Mouse (Mus musculus): Measurements from ENCODE around the gene Syt16.

Syt16 gene

GRCm38 (mm10) chr12:74232845-74233244 is 235.4 kb downstream of the Syt16 start:
- no peak for DNase-seq

- no peak for DNase-seq
These were observed 238.7 kb downstream of the Syt16 start for GRCm38 (mm10) chr12:74236191-74236590.

GRCm38 (mm10) chr12:74238056-74238455 is 240.6 kb downstream of the Syt16 start:
- no peak for DNase-seq

- no peak for DNase-seq
These were observed 241.3 kb downstream of the Syt16 start for GRCm38 (mm10) chr12:74238806-74239205.

GRCm38 (mm10) chr12:74264846-74265245 is 267.4 kb downstream of the Syt16 start:
- no peak for DNase-seq

- no peak for DNase-seq
These were observed 269.6 kb downstream of the Syt16 start for GRCm38 (mm10) chr12:74267049-74267448.

- DNase-seq: no peak
These were observed 271.3 kb downstream of the Syt16 start for GRCm38 (mm10) chr12:74268644-74269285.

- no peak for DNase-seq
These were observed 275.1 kb downstream of the Syt16 start for GRCm38 (mm10) chr12:74272545-74272944.

- DNase-seq: no peak
These were observed 279.8 kb downstream of the Syt16 start for GRCm38 (mm10) chr12:74277265-74277664.

- DNase-seq: no peak
These were observed 283.9 kb downstream of the Syt16 start for GRCm38 (mm10) chr12:74281403-74281802.

- no peak for DNase-seq
These were observed 285.4 kb downstream of the Syt16 start for GRCm38 (mm10) chr12:74282846-74283245.

GRCm38 (mm10) chr12:74284020-74284684 is 286.7 kb downstream of the Syt16 start:
- DNase-seq: peak; percentile 6

GRCm38 (mm10) chr12:74284685-74285054 is 287.2 kb downstream of the Syt16 start:
- DNase-seq: no peak

- DNase-seq: no peak
These were observed 293.5 kb downstream of the Syt16 start for GRCm38 (mm10) chr12:74290983-74291382.

GRCm38 (mm10) chr12:74293624-74294023 is 296.2 kb downstream of the Syt16 start:
- DNase-seq: no peak

GRCm38 (mm10) chr12:74296374-74296773 is 298.9 kb downstream of the Syt16 start:
- DNase-seq: no peak

GRCm38 (mm10) chr12:74301559-74301958 is 304.1 kb downstream of the Syt16 start:
- DNase-seq: no peak

- DNase-seq: no peak
These were observed 306.2 kb downstream of the Syt16 start for GRCm38 (mm10) chr12:74303418-74304294.

GRCm38 (mm10) chr12:74312611-74313010 is 315.1 kb downstream of the Syt16 start:
- no peak for DNase-seq

GRCm38 (mm10) chr12:74315221-74315620 is 317.8 kb downstream of the Syt16 start:
- DNase-seq: no peak

GRCm38 (mm10) chr12:74316344-74316973 is 319.0 kb downstream of the Syt16 start, which contains the start of gene Gm11042:
Gene Gm11042, minus strand, starts transcription at chr12:74316394.
- no peak for DNase-seq

GRCm38 (mm10) chr12:74316989-74317759 is 319.7 kb downstream of the Syt16 start:
- DNase-seq: peak; percentile 58

Measured in kidney, adult 11 months (tissue).